Mouse (Mus musculus) heart, embryonic 10.5 days (tissue): Measurements from ENCODE around the gene Pou3f1. TPM values are rescaled to one million over a fixed set of nuclear protein-coding genes. Genes with fewer than 3 reads are reported as not detected.
A peak's percentile ranks its signal among the peaks of the same experiment; 100 is the strongest.

ENCODE experiments used
- DNase-seq: peaks from one replicate; pipeline ENCODE4 v3.0.0-alpha.2; 2017; ENCODE audit warnings: low spot score
- H3K27ac ChIP-seq: fragments of 300-500 bp; sonication (generic); 2 replicates; pipeline ENCODE4 v1.5.1; 2016; ENCODE audit warnings: mild to moderate bottlenecking
- H3K27me3 ChIP-seq: fragments of 300-500 bp; sonication (generic); 2 replicates; pipeline ENCODE4 v1.6.1; 2016; ENCODE audit warnings: mild to moderate bottlenecking; ENCODE audit not compliant: poor library complexity, insufficient read depth, severe bottlenecking
- H3K36me3 ChIP-seq: fragments of 300-500 bp; sonication (generic); 2 replicates; pipeline ENCODE4 v1.6.1; 2016; ENCODE audit warnings: mild to moderate bottlenecking, moderate library complexity
- H3K4me1 ChIP-seq: fragments of 300-500 bp; sonication (generic); 2 replicates; pipeline ENCODE4 v1.6.1; 2016; ENCODE audit warnings: mild to moderate bottlenecking
- H3K4me3 ChIP-seq: fragments of 300-500 bp; sonication (generic); 2 replicates; pipeline ENCODE4 v1.5.1; 2016; ENCODE audit warnings: mild to moderate bottlenecking, moderate library complexity
- H3K9me3 ChIP-seq: fragments of 300-500 bp; sonication (generic); 2 replicates; pipeline ENCODE4 v1.6.1; 2016; ENCODE audit warnings: mild to moderate bottlenecking, moderate library complexity
- WGBS: fragments of 180-500 bp; shearing (Covaris S2); methylation state at CpG from one replicate; pipeline ENCODE4 v1.1.7; 2016; 5-methylcytosine and 5-hydroxymethylcytosine counted together
- polyA plus RNA-seq: library from polyadenylated mRNA; unstranded; fragments of >200 nt; fragmentation: Nextera tagmentation; extraction: Ambion mirVana; gene quantifications from 2 replicates; pipeline ENCODE4 v1.2.1, GENCODE M21; 2016

The Pou3f1 gene
- polyA plus RNA-seq, 1 experiment from 2014 or later: 0.35 TPM

DNA sequence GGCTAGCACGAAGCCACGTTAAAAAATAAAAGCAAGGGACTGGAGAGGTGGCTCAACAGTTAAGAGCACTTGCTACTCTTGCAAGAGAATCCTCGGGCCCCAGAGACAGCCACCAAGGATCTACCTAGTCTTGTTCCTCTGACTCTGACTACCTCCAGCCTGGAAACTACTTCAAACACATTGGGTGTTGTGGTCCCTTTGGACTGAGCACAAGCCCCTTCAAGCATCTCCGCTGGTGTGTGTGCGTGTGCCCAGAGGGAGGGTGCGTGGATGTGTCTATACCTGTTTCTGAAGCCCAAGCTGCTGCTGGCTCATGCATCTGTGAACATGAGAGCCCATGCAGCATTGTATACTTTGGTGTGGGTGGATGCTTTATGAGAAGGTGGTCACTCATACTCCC, 19.4 kb downstream of the Pou3f1 start:
- H3K9me3 ChIP-seq: no peaks in the 10 kb centered on the region
- no peak for DNase-seq
- peaks cover 24% of the 10 kb centered on the region for H3K4me1 ChIP-seq
- 79% methylated on average over 6 of the region's 6 CpGs for WGBS
- H3K4me3 ChIP-seq: no peak overlapping the region
- peaks cover 44% of the 10 kb centered on the region for H3K36me3 ChIP-seq
- no peak overlapping the region for H3K27ac ChIP-seq
- H3K27me3 ChIP-seq: peaks cover 36% of the 10 kb centered on the region

DNA sequence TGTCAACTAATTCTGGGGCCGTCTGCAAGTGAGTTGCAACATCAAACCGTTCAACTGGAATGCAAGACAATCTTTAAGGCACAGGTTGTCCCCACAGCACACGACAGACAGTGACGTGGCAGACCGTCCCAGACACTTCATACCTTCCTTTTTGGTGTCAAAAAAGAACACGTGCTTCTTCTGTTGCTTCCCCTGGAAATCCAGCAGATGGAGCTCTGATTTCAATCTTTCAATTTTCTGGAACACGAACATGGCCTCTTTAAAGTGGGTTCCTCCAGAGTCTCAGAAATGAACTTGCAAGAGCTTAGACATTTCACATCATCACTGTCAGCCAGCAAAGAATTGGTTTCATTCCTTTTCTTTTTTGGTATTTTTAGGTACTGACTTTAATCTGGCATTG, 25.7 kb downstream of the Pou3f1 start:
- Histone ChIP-seq H3K9me3 (no peaks in the 10 kb centered on the region), H3K4me1 (peaks cover 5% of the 10 kb centered on the region; the same call in 1 of the 2 replicates), H3K27me3 (no peaks in the 10 kb centered on the region), H3K4me3 (no peak overlapping the region), H3K27ac (no peak overlapping the region), H3K36me3 (peaks cover 84% of the 10 kb centered on the region)
- WGBS: 68% methylated on average over 7 of the region's 7 CpGs
- no peak for DNase-seq

DNA sequence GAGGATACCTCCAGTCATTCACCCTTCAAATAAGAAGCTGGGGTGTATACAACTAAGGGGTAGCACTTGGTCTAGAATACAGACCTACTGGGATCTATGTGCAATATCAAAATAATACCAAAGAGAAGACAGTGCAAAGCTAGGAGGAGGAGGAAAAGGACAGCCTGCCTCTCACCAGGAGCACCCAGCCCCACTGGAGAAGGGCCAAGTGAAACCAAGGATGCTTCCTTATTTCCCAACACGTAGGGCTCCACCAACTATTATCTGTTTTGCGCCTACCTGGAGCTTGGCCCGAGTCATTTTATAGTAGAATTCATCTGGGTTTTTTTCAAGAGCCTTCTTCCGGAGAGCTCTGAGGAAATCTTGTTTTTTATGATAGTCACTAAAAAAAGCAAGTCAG, 26.9 kb downstream of the Pou3f1 start:
- Histone ChIP-seq H3K4me1 (peaks cover 5% of the 10 kb centered on the region; the same call in 1 of the 2 replicates), H3K36me3 (peaks cover 81% of the 10 kb centered on the region), H3K27ac (no peak overlapping the region), H3K27me3 (no peaks in the 10 kb centered on the region), H3K9me3 (no peaks in the 10 kb centered on the region), H3K4me3 (no peak overlapping the region)
- DNase-seq: no peak
- whole genome bisulfite sequencing: 88% methylated on average over 4 of the region's 4 CpGs

DNA sequence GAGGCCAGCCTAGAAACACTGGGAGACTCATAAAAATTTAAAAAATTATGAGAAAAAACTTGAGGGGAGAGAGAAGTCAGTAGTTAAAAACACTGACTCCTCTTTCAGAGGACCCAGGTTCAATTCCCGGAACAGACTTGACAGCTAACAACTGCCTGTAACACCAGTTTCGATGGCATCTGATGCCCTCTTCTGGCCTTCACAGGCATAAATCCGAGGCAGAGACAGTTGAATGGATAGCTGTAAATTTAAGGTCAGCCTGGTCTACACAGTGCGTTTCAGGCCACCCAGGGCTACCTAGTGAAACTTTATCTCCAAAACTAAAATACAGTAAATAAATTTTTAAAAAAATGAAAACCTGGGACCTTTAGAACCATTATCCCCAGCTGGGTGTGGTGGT, 28.4 kb downstream of the Pou3f1 start:
- Histone ChIP-seq H3K27ac (no peak overlapping the region), H3K27me3 (no peaks in the 10 kb centered on the region), H3K36me3 (peaks cover 73% of the 10 kb centered on the region), H3K9me3 (no peaks in the 10 kb centered on the region), H3K4me3 (no peak overlapping the region), H3K4me1 (peaks cover 5% of the 10 kb centered on the region; the same call in 1 of the 2 replicates)
- 76% methylated on average over 4 of the region's 4 CpGs for WGBS
- DNase-seq: no peak

DNA sequence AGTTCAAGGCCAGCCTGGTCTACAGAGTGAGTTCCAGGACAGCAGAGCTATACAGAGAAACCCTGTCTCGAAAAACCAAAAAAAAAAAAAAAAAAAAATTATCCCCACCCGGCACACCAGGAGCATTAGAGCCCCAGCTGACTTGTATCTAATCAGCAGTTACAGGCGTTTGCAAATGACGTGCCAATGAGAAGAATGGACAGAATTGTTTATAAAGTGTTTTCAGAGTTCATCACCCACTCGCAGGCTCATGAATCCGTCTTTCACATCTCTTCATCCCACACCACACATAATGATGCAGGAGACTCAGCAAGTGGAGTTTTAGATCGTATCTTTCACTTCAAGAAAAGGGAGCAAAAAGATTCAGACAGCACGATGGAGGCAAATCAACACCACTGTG, 28.8 kb downstream of the Pou3f1 start:
- WGBS: 75% methylated on average over 8 of the region's 8 CpGs
- H3K36me3 ChIP-seq: peaks cover 69% of the 10 kb centered on the region
- no peak overlapping the region for H3K27ac ChIP-seq

DNA sequence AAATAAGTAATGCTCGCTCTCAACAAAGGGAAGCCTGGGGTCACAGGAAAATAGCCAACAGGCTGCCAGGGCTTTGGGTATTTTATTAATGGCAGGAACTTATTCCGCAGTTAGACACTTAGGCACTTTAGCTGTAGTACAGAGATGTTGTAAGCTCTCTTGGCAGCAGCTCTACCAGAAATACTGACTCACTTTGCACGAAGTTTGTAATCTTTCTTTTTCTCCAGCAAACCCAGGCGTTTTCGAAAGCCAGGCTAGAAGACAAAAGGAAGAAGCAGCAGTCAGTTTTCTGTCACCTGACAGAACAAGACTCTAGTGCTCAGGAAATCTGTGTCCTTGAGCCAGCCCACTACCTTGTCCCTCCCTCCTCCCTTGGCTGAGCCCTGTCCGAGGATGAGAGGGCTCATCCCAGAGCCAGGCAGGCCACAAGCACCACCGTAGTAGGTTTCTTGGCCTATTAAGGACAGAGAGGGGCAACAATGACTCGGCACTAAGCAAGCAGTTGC, 29.3 kb downstream of the Pou3f1 start:
- Histone ChIP-seq H3K27me3 (no peaks in the 10 kb centered on the region), H3K4me1 (peaks cover 5% of the 10 kb centered on the region; the same call in 1 of the 2 replicates), H3K27ac (no peak overlapping the region), H3K36me3 (peaks cover 64% of the 10 kb centered on the region), H3K4me3 (no peak overlapping the region), H3K9me3 (no peaks in the 10 kb centered on the region)
- 76% methylated on average over 8 of the region's 8 CpGs for WGBS
- no peak for DNase-seq

More for the DNA sequence above, 28.8 kb downstream of the Pou3f1 start:
- Histone ChIP-seq H3K4me3 (no peak overlapping the region), H3K4me1 (peaks cover 5% of the 10 kb centered on the region; the same call in 1 of the 2 replicates), H3K9me3 (no peaks in the 10 kb centered on the region), H3K27me3 (no peaks in the 10 kb centered on the region)
- DNase-seq: no peak

DNA sequence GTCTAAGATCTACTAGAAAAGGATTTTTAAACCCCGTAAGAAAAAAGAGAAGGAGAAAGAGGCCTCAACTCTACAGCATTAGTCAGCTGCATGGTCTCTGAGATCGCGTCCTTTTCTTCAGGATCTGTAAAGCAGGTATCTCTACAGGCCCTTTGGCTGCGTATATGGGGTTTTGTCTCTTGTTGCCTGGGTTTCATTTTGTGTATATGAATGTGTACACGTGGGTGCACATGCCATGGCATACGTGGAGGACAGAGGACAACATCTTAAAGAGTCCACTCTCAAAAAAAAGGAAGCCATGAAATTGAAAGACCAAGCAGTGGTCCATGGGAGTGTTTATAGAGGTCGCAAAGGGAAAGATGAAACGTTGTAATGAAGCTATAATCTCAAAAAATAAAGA, 34.8 kb downstream of the Pou3f1 start:
- Histone ChIP-seq H3K36me3 (peaks cover 18% of the 10 kb centered on the region; the same call in 1 of the 2 replicates), H3K27me3 (peaks cover 14% of the 10 kb centered on the region), H3K4me1 (peaks cover 14% of the 10 kb centered on the region; the same call in 1 of the 2 replicates), H3K27ac (no peak overlapping the region), H3K4me3 (no peak overlapping the region), H3K9me3 (no peaks in the 10 kb centered on the region)
- no peak for DNase-seq
- WGBS: 80% methylated on average over 8 of the region's 8 CpGs

DNA sequence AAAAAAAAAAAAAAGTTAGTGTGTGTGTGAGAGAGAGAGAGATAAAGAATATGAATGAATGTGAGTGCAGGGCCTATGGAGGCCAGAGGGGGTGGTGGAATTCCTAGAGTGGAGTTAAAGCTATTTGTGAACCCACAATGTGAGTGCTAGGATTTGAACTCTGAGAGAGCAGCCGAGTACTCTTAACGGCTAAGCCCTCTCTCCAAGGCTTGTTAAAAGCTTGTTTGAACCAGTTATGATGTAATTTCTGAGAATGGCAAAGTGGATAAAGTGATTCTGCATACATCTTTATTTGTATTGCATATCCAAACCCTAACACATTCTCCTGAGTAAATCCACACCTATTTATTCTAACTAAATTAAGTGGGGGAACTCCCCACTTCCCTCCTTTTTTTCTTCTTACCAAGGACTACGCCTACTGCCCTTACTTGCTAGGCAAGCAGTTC, 35.8 kb downstream of the Pou3f1 start:
- Histone ChIP-seq H3K27me3 (peaks cover 14% of the 10 kb centered on the region), H3K4me3 (peak overlapping the region; percentile 88), H3K4me1 (peaks cover 14% of the 10 kb centered on the region; the same call in 1 of the 2 replicates), H3K9me3 (no peaks in the 10 kb centered on the region), H3K36me3 (peaks cover 14% of the 10 kb centered on the region; the same call in 1 of the 2 replicates), H3K27ac (peak overlapping the region; percentile 92; the same call in 1 of the 2 replicates)
- WGBS: 63% methylated on average over 3 of the region's 3 CpGs
- DNase-seq: no peak

DNA sequence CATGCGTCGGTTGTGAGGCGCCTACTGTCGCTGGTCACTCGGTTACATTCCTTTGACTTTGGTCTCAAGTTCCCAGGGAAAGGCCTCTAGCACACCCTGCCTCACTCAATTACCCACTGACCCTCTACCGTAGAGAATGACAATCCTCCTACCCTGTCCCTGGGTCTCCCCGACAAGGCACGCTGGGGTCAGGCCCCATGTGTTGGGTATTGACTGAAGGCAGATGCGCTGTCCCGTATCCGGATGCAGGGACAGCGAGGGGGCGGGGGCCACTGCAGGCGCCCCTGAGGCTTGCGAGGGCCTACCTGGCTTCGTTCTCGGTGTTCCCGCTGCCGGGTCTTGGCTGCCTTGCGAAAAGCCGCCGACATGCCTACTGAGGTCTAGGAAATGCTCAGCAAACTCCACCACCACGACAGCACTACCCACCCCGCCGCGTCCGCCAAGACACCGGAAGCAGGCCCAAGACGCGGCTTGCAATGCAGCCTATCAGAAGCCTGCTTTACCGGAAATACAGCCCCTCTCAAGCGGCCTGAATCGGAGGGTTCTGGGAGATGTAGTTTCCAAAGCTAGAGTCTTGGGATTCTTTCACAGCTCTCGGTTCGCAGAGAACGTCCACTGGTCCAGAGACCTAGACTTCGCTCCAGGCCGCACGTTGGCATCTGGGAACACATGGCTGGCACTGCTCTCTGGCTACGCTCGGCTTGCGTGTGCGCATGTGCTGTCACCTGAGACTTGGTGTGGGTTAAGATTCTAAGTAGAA, 36.7 kb downstream of the Pou3f1 start, which contains the start of gene Utp11:
TSS of gene Utp11 (minus strand) at position 466 of the 760 bp plus-strand sequence.
- WGBS: under 1% methylated on average over 43 of the region's 43 CpGs
- Histone ChIP-seq H3K27me3 (peaks cover 14% of the 10 kb centered on the region), H3K27ac (peak within 1 kb of the TSS; percentile 92), H3K9me3 (no peaks in the 10 kb centered on the region), H3K4me3 (peak within 1 kb of the TSS; percentile 88), H3K4me1 (peaks cover 14% of the 10 kb centered on the region; the same call in 1 of the 2 replicates), H3K36me3 (0 out of 2 replicates have a peak, but pooled peaks cover 8% of the 10 kb centered on the region)
- DNase-seq: peak; percentile 96

DNA sequence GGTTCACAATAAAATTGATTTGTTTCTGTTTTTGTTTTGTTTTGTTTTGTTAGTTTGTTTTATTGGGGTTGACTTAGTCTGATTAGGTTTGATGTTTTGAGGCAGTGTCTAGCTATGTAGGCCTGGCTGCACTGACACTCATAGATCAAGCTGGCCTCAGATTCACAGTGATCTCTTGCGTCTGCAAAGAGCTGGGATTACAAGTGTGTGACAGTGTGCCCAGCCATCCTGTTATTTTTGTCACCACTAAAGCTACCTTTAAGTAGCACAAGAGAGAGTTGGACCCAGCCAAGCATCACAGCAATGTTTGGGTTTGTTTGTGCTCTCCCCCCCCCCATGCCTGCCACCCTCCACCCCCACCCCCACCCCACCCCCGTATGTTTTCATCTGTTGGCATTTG, 38.0 kb downstream of the Pou3f1 start:
- Histone ChIP-seq H3K9me3 (no peaks in the 10 kb centered on the region), H3K36me3 (no peaks in the 10 kb centered on the region), H3K27me3 (peaks cover 14% of the 10 kb centered on the region), H3K4me1 (peaks cover 15% of the 10 kb centered on the region), H3K27ac (no peak overlapping the region), H3K4me3 (no peak overlapping the region)
- 68% methylated on average over 2 of the region's 2 CpGs for WGBS
- DNase-seq: no peak

DNA sequence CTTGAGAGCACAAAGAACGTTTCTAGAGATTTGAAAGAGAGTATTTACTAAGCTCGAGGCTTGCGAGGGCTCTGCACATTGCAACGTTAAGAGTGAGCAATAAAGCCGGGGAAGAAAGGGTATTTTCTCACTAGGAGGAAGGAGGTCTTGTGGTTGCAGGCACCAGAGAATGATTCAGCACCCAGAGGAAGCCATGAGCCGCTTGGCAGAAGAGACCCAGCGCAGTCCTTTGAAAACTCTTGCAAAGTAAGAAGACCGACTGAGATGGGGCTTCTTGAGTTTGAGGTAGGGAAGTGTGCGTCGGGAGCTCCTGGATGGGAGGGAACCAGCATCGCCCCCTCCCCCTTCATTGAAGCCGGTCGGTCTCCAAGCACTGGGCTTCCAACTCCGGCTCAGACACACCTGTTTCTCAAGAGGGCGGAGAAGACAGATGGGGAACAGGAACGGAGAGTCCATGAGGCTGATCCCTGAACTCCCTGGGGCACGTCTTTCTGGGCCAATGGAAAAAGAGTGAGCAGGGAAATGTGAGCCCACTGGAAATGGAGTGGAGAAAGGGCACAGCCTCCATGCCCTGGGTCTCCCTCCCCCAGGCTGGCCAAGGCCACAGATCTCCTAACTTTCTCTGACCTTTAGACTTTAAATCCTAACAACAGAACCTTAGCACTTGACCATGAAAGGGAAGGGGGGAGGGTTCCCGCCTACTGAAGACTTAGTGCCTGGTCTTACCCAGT, 39.3 kb downstream of the Pou3f1 start:
- no peak for DNase-seq
- Histone ChIP-seq H3K36me3 (no peaks in the 10 kb centered on the region), H3K27me3 (peaks cover 14% of the 10 kb centered on the region), H3K27ac (no peak overlapping the region; the same call in 1 of the 2 replicates), H3K4me3 (peak overlapping the region; percentile 13; the same call in 1 of the 2 replicates), H3K4me1 (peaks cover 28% of the 10 kb centered on the region), H3K9me3 (no peaks in the 10 kb centered on the region)
- 19% methylated on average over 18 of the region's 18 CpGs for WGBS

DNA sequence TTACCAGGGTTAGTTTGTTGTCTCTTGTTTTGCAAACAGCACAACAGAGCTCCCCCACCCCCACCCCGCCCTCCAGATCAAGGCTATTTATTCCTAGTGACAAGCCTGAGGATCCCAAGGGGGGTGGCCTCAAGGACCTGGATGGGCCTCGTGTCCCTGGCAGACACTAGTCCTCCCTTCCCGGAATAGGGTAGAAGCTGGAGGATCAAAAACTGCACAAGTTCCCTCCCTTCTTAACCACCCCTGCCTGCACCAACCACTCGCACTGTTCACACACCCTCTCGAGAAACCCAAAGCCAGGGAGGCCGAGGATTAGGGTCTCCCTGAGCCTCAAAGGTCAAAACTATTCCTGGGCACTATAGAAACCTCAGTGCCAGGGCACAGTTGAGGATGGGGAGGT, 43.2 kb downstream of the Pou3f1 start:
- DNase-seq: no peak
- Histone ChIP-seq H3K27ac (peak overlapping the region; percentile 96), H3K4me3 (peak overlapping the region; percentile 96), H3K27me3 (peaks cover 14% of the 10 kb centered on the region), H3K36me3 (no peaks in the 10 kb centered on the region), H3K4me1 (peaks cover 54% of the 10 kb centered on the region), H3K9me3 (no peaks in the 10 kb centered on the region)
- 13% methylated on average over 6 of the region's 6 CpGs for WGBS
